Mouse (Mus musculus) brain, adult 2 months (tissue): ENCODE results near the gene Fgfr2.
A peak's percentile ranks its signal among the peaks of the same experiment; 100 is the strongest.

ENCODE experiments used
- DNase-seq: peaks from one replicate; pipeline ENCODE4 v3.0.0; 2011; ENCODE audit warnings: low read depth, low spot score

Gene Fgfr2

DNA sequence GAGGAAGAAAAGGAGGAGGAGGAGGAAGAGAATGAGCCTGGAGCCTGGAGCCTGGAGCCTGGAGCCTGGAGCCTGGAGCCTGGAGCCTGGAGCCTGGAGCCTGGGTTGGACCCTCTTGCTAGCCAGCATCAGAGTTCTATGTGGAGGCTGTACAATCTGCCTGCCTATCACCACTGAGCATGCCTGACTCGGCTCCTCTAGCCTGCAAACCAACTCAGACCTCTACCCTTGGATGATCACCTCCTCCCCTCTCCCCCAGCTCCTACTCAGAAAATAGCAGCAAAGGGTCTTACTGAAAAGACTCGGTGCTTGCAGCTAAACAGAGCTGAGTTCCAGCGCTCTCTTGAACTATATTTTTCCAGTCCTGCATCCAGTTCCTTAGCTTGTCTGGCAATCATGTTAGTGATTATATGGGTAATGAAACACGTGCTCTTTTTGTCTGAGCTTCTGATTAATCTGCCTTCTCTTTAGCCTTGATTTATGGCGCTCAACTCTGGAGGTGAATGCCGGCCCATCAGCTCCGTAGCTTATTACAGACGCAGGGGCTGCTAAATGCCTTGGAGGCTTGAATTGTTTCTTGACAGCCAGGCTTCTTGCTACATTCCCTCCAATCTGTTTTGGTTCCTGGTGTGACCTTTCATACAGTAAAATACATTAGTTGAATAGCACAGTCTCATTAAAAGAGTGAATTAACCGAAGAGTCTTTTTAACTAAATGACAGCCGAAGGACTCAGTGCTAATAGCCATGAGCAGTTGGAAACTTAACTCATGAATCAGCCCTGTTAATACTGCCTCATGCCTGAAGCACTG, 1345.5 kb downstream of the Fgfr2 start:
- DNase-seq, result no peak

DNA sequence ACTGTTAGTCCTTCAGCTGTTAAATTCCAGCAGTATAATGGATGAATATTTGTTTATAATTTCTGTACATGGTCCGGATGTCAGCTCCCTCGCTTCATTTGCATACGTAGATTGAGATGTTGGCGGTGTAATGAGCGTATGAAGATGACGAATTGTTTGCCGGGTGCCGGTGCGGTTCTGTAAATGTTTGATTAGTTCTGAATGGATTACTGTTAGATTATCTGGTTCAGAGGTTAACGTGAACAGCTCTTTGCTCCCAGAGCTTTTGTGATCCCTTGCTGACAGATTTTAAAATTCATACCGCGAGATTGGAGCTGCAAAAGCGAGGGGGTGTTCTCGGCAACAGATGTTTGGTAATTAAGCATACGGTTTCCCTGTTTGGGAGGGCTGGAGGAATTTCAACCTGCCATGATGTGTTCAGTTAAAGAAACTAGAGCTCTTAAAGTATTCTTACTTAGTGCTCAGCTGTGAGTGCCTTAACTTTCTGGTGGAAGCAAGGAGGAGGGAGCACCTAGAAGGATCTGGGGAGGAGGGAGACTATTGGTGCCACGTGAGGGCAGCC, 1346.9 kb downstream of the Fgfr2 start:
- DNase-seq, result peak; percentile 61

DNA sequence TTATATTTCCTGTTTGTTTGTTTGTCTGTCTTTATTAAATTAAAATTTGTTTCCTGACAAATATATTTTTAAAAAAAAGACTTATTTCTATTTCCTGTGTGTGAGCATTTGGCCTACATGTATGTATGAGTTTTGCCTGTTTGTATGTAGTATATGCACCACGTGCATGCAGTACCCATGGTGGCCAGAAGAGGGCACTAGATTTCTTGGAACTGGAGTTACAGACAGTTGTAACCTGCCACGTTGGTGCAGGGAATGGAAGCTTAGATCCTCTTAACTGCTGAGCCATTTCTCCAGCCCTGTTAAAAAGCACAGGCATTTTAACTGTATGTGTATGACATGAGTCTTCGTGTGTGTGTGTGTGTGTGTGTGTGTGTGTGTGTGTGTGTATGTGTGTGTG, 1365.2 kb downstream of the Fgfr2 start:
- DNase-seq, result no peak

DNA sequence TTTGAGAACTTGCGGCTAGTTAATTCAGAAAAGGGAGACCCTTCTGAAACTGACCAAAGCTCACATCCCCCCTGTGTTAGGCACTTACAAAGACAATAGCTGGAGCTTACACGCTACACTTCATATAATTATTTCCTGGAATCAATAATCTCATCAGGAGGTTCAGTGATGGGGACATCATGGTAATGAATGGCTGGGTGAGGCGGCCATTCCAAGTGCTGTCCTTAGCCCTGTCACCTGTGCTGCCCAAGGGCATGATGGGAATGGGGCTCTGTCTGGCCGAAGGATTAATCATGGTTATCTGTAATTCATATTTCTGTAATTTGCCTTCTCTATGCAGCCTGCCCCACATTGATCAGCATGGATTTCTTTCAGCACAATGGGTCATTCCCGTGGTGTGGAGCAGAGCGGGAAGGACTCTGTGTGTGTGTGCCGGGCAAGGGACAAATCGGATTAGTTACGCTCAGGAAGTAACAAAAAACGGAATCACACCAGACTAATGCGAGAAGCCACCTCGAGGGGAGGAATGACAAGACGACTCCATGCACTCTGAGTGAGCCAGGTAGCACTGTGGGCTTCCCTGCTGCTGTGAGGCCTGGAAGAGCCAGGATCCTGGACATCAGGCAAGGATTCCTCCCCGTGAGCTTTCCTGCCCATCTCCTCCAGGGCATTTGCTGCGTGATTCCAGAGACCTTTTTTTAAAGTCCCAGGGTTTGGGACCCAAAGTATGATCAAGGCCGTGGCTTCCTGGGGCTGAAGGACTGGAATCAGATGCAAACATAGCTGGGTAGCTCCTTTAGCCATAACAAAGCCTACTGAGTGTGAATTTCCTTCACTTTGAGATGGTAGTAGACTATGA, 1375.8 kb downstream of the Fgfr2 start:
- DNase-seq, result no peak

DNA sequence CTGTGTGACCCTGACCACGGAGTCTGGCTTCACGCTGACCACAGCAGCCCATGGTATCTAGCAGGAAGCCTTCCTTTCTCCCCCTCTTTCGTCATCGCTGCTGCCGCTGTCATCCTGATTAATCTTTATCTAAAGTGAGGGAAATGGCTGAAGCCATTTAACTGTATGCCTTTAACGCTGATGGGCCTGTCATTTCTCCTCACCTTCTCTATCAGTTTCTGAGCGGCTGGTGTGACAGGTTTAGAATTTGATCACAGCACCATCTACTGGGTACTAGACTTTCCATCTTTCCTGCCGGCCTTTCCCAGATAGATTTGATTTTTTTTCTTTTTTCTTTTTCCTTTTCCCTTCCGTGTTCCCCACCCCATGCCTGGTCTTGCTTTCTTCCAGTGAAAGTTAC, 1376.4 kb downstream of the Fgfr2 start:
- DNase-seq, result peak; percentile 48

DNA sequence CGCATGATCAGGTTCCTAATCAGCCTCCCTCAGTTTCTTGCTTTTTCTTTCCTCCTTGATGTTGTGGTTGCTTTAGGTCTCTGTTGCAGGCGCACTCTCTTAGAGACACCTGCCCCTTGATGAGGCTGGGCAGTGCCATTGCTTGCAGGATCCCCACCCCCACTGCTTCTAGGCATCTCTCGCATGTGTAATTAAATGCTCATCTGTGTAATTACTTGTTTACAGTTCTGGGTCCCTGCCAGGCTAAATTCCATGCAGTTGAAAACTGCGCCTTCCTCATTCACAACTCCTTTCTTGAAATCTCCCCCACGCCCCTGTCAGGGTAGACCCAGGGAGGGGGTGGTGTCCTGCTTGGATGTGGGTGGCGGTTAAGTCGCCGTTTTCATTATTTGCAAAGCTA, 1380.0 kb downstream of the Fgfr2 start:
- DNase-seq, result no peak

DNA sequence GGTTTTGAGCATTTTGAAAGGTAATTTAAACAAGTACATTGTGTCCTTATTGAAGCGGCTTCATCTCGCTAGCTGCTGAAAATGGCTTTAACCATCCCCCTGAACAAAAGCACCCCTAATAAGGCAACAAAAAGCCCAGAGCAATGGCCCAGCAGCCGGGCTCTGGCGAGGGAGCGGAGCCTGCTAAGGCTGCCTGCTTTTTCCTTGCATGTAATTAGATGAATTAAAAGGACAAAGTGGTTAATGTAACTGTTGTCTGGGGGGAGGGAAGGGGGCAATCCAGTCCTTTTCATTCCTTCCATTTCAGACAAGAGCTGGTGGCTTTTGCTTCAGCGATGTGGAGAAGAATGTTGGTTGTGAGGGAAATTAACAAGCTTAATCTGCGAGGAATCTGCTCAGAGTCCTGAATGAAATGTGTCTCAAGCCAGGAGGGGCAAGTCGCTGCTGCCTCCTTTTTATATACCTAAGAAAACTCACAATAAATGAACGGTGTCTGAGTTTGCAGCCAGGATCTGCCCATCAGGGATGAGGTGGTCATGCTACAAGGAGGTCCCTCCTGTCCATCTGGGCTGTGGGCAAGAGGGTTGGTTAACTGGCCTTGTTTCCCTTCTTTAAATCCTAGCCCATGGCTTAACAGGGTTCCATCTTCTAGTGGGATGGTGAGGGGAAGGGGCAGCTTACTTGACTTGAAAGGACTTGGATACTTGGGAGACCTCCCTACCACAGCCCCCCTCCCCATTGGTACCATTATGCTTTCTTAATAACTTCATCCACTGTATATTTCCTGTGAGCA, 1400.2 kb downstream of the Fgfr2 start:
- DNase-seq, result no peak

DNA sequence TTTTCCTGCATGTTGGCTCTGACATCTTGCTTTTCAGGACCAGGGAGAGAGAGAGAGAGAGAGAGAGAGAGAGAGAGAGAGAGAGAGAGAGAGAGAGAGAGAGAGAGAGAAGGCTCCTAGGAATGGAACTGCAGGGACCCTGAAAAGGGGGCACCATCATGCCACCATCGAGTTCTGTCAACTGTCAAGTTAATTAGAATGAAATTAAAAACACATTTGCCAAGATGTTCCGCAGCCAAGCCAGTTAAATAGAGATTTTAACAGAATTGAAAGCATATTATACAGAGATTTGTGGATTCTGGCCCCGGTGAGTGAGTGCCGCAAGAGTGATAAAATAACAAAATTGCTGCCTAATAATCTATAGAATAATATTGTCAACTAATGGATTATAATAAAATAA, 1400.8 kb downstream of the Fgfr2 start:
- no peak for DNase-seq

DNA sequence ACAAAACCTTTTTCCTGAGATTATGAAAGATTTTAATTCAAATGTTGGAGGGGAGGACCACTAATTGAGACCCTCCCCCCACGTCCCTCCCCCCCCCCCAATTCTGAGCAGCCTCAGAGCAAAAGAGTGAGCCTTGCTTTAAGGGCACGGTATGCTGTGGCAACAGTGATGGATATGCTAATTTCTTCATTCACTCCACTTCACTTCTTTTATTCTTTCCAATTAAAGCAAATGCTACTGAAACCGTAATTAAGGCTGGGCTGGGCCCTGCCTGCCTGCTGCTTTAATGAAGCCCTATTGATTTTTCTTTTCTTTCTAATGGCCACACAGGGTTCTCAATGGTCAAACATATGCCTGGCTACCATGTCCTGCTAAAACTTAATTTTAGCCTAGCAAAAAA, 1404.9 kb downstream of the Fgfr2 start:
- DNase-seq, result no peak

DNA sequence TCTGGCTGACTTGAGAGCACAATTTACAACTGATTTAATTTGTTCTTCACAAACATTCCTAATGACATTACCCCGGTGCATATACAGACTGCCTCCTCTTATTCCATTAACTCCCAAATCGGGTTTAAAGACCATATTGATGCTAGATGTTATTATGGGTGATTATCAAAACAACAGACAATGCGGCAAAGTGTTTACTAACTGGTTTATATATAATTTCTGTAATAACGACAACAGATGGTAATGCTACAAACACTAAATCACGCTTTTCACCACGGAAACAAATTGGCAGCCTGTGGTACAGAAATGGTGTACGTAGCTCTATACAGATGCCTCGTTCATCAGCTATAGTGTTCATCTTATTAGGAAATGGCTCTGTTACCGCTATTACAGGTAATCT, 1410.1 kb downstream of the Fgfr2 start:
- DNase-seq, result no peak

DNA sequence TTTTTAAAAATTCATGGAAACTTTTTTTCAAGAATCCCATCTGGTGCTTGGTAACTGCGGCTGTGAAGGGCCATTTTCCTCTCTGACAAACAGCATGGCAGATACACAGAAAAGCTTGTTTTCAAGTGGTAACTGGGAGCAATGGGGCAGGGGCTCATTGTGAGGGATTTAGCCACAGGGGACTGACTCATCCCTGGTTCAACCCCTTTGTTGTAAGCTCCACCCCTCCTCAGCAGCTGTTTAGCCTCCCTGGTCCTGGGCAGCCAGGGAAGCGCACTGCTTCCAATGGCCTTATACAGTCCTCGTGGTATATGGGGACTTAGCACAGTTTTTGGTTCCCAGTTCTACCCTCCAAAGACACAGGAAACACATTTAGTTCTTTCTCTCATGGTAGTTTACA, 1426.3 kb downstream of the Fgfr2 start:
- no peak for DNase-seq

DNA sequence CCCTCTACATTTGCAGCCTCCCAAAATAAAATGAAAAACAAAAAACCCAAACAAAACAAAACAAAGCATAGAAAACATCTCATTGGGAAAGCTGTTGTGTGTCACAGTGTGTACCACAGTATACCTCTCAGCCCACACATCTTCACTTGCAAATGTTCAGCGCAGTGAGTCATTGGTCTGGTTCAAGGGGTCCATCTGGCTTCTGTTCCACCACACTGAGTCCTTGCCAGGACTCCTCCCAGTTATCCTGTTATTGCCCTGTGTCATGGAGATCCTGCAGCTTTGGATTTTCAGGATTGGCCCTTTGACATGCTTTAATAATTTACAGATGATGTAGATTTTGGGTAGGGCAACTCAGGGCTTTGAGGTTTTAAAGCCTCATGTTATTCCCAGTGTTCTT, 1435.8 kb downstream of the Fgfr2 start:
- peak; percentile 24 for DNase-seq

DNA sequence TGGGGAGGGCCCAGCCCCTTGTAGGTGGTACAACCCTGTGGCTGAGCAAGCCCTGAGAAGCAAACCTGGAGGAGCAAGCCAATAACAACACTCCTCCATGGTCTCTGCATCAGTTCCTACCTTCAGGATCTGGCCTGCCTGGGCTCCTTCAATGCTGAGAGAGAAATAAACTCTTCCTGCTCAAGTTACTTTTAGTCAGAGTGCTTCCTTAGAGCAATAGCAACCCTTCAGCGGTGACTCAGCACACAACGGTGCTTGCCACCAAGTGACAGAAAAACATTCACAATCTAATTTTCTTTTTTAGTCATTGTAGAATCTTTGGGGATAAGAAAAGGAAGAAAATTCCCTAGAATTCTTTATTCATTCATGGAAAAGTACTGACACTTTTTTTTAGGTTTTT, 1446.0 kb downstream of the Fgfr2 start:
- DNase-seq, result peak; percentile 55

DNA sequence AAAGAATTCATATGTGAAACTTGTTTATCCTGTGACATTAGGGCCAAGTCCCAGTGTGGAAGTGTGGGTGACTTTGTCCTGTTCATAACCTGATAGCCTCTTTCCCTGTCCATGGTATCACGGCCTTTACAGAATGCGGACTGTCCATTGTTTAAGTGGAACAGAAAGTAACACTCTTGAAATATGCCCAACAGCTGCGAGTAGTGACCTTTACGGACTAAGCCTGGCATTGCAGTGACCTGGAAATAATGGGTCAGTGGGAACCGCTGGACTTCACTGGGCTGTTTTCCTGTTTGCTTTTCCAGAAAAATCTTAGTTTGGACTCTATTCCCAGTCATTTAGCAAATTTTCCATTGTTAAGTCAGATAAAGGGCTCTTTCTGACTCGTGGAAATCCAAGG, 1452.6 kb downstream of the Fgfr2 start:
- DNase-seq, result no peak

DNA sequence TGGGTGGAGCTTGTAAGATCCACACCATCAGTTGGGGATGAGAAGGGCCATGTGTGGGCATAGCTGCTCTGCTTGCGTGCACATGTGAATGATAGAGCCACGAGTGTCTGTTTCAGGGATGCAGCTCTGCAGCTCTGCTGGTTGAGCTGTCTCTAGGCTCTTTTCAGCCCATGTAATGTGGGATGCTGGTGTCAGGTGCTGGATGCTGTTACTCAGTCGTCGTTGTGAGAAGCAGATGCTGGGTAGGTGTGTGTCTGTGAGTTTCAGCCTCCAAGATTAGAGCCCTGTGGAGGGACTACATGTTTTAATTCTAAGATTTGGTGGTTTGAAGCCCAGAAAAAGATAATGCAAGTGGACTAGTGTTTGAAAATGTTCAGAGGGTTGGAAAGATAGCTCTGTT, 1453.8 kb downstream of the Fgfr2 start:
- DNase-seq, result peak; percentile 90

DNA sequence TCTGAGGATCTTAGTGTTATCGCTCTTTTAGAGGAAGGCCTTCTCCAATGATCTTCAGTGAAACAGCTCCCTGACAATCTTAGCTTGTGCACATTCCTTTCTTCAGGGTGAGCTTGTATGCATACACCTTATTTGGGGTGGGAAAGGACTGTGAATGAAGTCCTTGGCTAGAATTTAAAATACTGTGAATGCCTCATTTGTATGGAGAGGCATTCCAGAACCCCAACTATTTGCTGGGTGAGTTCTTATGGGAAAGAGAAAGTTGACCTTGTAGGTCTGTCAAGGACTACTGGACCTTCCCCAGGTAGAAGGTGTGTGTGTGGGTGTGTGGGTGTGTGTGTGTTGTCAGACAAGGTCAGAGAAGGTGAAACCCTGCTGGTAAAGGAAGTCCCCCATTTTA, 1462.4 kb downstream of the Fgfr2 start:
- DNase-seq, result no peak

DNA sequence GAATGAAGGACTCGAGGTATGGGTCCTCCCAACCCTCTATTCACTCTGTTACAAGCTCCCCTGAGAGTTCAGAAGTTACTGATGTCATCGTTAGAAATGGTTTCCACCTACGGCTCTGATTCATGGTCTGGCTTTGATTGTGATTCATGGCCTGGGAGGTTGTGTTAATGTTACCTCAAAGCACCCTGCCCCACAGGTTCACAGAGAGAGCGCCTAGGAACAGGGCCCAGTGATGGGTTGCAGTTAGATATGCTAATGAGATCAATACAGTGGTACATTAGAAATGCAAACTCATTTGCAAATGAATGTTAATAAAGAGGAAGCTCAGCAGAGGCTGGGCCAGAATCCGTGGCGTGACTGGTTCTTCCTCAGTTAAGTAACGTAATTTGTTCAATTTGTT, 1467.1 kb downstream of the Fgfr2 start:
- DNase-seq, result peak; percentile 29

DNA sequence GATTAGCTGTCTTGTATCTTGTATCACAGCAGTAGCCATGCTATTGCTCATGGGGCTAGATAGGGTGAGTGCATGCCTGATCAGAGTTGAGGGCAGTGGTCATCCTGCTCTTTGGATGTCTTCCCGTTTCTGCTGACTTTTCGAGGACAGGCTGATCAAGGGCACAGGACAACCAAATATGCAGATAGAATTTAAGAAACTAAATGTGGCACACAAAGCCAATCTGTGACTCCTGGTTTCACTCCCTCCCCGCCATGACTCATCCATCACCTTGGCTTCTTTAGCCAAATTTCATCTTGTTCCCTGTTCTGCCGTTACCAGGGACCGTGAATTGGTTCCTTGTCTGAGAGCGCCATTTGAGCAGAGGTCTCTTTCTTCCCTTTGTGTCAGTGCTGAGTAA, 1469.7 kb downstream of the Fgfr2 start:
- DNase-seq, result no peak

DNA sequence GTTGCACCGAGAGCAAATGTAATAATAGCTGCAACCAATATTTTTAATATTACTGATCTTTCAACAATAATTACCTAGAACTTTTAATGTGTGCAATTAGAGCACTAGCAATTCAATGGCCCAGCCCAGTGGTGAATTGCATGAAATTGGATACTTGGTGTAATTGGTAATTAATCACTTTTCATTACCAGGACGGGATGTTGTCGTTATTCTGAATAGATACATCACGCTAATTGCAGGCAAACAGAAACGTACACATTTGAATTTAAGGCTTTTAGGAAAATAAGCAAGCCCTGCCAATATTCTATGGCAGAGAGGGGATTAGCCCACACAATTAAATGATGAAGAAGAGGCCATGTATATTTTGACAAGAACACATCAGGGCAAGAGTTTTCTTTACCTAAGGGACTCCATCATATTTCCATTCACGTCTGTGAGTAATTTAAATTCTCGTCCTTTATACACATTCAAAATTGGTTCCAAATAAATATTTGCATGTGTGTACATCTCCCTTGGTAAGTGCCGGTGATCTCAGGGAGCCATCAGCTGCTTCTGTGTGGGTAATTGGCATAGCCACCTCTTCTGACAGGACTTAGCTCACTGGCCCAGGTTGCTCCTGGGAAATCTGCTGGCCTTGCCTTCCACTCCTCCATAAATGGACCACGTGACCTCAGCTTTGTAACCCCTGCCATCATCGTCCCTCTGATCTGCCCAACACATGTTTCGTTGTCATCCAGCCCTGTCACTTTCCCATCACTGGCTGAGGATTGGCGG, 1471.0 kb downstream of the Fgfr2 start:
- no peak for DNase-seq

DNA sequence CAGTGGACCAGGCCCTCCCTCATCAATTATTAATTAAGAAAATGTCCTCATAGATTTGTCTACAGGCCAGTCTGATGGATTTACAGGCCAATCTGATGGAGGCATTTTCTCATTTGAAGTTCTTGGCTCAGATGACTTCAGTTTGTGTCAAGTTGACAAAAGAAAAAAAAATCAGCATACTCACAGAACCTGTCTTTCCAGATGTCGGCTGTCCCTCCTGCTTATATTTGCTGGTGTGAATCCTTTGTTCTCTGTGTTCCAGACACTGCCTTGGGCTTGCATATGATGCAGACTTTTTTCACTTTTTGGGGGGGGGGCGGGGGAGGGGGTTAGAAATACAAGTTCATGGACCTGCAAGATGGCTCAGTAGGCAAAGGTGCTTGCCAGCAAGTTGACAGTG, 1472.9 kb downstream of the Fgfr2 start:
- DNase-seq, result no peak

DNA sequence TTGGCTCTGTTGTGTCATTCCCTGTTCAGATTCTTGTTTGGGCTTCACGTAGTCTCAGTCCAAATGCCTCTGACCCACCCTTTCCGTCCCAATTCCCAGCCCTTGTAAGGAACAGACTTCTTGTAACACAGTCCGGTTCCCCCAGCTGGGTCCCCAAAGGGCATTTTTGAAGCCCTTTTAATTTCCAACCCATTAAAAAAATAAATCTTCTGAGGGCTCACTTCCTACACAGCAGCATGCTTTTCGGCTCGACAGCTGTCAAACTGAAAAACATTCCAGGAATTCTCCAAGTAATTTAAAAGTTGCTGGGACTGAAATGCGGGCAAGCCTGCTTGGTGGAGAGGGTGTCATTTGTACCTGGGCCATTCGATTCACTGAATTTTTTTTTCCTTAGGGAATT, 1474.9 kb downstream of the Fgfr2 start:
- DNase-seq, result no peak
